Mouse (Mus musculus) forelimb bud, embryonic 11.5 days (tissue): Measurements from ENCODE around the gene Yars.

Experiments used
- DNase-seq: peaks from one replicate; pipeline ENCODE4 v3.0.0-alpha.2; 2012; ENCODE audit warnings: low read depth, low spot score

Gene Yars

DNA sequence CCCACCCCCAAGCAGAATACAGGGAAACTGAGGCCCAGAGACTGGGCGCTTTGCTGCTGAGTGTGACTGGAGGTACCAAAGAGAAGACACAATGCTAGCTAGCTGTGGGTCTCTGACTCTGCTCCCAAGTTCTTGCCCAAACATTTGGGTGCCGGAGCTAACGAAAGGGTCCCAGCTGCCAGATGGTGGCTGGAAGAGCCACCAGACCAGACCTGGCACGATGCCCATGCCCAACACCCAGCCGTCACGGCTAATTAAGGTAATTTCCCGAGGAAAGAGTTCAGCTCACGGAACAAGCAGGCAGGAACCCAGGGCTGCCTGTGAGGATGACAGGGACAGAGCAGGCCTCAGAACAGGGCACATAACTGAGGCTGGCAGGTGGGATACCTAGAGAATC lies 38.4 kb downstream of the Yars start:
- DNase-seq = no peak

DNA sequence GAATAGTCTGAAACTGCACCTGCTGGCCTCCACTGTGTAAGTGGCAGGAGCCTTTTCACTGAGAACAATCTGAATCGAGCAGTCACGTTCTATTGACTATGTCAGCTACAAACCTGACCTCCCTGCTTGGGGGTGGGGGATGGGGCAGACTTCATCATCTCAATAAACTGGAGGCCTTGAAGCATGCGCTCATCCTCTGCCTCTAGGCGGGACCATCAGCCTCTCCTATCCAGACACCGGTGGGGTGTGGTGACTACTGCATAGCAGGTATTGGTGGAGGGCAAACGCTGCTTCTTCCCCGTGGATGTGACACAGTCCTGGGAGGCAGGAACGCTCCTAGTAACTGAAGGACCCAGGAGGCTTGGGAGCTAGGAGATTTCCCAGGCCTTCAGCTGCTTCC lies 41.4 kb downstream of the Yars start:
- DNase-seq = no peak

DNA sequence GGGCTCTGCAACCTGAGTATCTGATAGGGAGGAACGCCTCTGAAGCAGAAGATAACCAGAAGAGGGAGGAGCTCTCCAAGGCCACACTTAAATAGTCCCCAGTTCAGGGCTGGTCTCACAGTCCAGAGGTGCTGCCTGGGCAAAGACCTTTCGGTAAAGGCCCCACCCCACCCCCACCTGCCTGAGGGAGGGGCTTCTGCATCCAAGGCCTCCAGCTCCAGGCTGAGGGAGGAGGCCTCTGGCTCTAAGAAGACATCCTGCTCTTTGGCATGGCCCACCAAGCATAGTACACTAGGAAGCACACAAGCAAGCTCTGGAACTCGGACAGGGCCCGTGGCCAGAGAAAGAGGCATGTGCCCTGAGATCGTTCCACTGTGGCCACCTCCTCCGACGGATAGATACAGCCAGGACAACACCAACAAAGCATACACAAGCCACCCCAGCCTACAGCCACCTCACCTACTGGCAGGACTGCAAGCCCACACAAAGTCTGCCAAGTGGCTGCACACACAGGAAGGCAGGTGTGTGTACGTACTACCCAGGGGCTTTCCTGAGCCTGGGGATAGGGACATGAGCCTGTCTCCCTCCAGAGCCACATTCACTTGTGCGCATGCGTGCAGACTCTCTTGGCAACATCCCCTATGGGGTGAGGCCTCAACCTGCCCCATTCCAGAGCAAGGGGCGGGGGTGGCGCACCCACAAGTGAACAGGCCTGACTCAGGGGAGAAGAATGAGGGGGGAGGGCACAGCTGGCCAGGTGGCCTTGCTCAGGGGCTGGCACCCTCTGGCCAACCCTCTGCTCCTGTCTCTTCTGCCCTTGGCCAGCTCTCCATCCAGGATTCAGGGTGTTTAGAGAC lies 42.3 kb downstream of the Yars start:
- DNase-seq = no peak

DNA sequence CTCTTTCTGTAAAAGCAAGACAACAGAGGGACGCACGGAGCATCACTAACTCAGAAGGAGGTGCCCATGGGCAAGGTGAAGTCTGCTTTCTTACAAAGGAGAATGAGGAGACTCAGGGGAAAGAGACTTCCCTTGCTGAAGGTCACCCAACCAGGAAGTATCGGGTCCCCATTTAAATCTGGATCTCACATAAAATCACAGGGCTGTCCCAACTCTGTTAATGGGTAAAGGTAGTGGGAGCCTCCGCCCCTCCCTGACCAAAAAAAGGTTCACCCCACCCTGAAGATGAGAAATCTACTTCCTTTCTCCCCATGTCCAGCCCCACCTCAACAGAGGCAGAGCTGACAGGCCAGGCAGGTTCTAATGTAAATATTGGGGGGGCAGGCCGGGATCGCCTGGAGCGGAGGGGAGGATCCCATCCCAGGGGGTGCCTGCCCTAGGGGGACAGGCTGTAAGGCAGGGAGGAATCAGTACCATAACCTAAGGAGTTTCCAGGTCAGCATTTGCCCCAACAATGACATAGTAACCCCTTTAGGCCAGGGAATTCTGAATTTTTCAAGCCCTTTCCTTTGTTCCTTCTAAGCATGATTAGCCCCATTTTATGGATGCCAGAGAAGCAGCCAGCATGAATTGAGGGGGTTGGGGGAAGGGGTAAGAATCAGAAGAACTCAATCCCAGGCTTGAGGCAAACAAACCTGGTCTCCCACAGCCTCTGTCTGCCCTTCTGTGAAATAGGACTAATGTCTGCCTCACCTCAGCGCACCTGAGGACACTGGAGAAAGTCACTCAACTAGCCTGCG lies 43.2 kb downstream of the Yars start:
- DNase-seq = no peak

DNA sequence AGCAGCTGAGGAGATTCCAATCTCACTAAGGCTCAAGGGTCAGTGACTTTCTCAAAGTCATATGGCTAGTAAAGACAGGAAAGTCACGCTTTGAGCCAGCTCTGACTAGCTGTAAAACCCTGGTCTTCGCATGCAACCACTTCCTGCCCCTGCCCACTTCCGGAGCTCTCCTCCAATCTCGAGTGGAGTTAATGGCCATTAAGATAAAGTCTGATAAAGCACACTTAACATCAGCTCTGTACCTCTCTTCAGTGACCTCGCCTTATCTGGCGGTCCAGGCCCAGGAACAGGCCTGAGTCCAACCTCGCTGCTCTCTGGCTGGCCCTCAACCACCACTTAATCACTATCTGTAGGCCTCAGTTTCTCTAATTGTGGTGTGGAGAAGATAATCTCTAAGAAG lies 44.9 kb downstream of the Yars start:
- DNase-seq = no peak

GRCm38 (mm10) chr4:129235147-129235546 lies 45.6 kb downstream of the Yars start:
- DNase-seq = no peak

DNA sequence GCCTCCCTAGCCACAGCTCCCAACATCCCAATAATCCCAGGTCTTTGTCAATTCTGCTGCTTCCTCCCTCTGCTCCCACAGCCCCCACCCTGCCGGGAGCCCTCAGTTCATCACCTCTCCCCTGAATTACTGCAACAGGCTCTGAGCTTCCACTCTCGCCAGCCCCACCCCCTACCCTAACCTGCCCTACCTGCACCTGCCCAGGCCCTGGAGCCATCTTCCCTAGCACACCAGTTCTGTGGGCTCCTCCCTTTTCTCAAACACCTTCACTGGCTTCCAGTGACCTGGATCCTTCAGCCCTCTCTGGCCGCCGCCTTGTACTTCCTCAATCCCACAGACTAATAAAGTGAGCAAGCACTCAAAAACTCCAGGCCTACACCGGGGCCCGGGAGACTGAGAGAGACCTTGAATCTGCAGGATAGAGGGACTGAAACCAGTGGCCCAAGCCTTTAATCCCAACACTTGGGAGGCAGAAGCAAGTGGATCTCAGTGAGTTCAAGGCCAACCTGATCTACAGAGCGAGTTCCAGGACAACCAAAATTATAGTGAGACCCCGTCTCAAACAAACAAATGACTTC lies 46.8 kb downstream of the Yars start:
- DNase-seq = no peak

DNA sequence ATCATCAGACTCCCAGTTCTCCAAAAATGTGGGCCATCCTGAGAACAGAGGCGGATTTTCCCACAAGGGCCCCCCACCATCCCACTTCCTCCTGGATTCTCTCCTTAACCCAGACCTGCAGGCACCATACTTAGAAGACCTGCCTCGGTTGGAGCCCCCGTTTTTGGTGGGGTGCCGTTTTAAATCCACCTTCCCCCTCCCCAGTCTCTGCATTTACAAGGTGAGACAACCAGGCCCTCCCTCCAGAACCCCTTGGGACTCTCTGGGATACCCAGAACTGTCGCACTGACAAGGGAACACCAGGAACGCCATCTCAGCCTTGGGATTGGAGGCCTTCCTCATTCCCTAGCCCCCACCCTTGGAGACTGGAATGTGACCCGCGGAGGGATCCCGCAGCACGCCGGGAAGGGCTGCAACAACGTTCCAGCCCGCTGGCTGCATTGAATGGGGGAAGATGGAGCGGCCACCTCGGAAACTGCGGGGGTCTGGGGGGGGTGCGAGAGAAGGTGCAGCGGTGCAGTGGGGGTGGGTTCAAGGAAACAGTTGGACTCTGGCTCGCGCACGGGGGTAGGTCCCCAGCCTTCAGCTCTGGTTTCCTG lies 48.4 kb downstream of the Yars start:
- DNase-seq = peak; percentile 52

GRCm38 (mm10) chr4:129238579-129239016 lies 49.0 kb downstream of the Yars start:
- DNase-seq = no peak

GRCm38 (mm10) chr4:129239075-129239474 lies 49.5 kb downstream of the Yars start:
- DNase-seq = peak; percentile 74

GRCm38 (mm10) chr4:129241898-129242297 lies 52.3 kb downstream of the Yars start:
- no peak for DNase-seq

DNA sequence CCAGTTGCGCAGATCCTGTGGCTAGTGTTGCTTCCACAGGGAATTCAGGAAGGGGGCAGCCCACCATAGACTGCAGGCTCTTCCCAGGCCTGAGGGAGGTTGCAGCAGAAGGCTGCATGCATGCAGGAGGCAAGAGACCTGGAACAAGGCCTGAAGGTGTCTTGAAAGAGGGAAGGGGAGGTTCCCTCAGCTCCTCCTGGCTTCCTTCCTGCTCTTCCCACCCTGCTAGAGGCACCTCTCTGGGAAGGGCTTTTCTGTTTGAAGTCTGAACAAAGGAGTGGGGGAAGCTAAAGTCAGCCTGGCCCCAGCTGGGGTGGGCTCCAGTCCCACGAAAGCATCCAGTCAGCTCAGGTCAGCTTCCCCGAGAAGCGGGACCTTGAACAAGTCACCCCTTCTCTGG lies 52.8 kb downstream of the Yars start:
- DNase-seq = no peak

DNA sequence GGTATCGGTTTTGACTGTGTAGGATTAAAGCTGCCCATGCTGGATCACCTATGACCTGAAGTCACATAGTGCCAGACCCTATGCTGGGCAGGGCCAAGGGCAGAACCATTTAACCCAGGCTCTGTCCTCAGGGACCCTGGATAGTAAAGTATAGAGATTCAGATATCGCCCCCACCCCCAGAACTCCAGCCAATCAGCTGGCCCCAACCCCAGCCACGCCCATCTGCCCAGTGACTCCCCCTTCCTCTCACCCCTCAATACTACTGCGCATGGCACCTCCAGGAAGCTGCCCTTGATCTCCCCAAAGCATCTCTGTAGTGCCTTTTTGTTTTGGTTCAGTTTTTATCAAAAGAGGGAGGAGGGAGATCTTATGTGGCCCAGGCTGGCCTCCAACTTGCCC lies 53.2 kb downstream of the Yars start:
- DNase-seq = no peak

DNA sequence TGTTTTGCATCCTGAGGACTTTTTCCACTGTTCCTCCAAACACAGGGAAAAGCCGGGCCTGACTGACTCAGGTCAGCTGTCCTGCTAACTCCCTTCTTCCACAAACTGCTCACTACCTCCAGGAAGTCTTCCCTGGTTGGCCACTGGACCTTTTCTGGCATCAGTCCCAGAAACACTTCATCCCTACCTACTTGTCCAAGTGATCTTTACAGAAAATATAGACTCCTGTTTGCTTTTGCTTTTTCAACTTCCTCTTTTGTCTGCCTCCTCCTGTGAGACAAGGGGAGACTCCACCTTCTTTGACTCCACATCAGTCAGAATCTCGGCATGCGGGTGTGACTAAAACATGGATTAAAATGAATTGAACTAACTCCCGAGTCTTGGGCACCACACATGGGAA lies 55.2 kb downstream of the Yars start:
- no peak for DNase-seq

DNA sequence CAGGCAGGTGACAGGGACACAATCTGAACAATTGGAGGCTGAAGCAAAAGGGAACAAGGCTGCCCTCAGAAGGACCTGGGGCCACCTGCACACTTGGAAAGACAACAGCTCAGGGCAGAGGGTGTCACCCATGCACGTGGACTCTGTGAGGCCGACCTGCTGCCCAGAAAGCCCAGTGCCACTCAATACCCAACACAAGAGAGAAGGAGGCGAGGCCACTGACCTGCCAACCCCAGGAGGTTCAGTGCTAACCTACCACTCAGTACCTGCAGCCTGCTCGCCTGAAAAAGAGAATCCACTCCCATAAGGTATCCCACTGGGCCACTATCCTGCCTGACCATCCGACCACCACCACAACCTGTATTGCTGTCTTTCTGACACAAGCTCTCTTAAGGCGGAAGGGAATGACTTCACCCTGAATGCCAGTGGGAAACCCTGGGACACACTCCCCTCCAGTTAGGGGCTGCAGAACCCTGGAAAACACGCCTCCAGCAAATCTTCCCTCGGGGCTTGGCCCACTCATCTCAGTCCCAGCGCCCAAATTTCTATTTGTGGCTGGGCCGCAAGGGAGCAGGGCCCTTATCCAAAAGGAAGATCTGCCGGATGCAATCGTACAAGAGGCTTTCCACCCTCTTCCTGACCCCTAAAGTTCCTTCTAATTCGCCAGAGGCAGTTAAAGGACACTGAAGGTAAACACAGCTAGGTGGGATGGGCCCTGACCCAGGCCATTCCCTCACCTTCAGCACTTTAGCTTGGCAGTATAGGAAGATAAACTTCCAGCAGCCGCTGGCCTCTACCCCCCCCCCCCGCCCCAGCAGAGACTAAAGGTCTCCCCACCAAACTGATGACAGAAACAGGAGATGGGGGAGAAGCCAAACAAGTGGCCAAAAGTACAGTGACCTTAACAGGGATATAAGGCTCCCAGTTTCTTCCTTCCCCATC lies 57.1 kb downstream of the Yars start:
- no peak for DNase-seq

DNA sequence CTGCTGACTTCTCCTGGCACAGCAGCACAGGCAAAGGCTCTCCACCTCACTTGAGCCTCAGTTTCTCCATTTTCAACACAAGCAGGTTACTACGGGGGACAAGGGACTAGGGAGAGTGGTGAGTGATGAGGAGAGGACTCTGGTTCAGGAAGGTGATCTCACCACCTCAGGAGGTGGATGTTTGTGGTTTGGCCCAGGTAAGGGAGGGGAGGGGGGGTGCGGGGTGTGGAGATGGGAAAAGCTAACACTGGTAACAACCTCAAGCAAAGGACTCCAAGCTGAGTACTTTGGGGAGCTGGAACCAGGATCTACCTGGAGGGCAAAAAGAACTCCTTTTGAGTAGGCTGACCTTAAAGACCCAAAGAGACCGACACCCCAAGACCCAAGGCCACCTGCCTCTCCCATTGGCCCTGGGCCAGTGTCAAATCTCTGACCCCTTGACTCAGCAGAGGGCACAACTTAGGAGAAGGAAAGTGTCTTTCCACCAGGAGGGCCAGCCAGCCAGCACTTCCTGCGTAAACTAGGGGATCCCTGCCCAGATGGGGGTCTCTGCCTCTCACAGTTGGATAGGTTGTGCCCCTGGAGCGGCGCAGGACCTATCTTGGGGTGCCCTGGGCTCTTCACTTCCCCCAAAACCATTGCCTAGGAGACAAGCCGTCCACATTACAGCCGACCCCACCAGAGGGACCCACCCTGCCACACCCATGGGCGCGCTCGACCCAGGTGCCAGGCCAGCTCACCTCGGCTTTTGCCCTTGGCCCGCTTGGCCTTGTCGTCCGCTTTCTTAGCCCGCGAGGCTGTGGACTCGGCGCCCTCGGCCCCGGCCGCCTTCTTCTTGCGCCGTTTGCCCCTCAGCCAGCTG lies 58.1 kb downstream of the Yars start:
- no peak for DNase-seq

DNA sequence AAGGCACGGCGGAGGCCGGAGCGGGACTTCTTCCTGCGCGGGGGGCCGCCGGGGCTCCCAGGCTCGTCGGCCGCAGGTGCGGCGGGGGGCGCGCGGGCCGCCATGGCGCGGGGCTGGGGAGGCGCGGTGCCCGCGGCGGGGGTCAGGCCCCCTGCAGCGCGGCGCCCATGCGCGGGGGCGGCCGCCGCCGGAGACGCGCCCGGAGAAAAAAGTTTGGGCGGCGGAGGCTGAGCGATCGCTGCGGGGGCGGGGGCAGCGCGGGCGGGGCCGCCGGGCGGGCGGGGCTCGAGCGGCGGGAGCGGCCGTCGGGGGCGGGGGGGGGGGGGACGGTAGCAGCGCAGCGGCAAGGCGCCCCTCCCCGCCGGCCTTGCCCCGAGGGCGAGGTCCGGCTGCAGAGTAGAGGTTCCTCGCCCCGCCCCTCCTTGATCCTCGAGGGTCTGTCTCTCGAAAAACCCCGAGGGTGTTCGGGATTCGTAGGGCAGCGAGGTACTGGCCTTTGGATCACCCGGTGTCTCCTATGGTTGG lies 58.7 kb downstream of the Yars start:
- DNase-seq = no peak

- DNase-seq = no peak
These were observed 59.7 kb downstream of the Yars start for GRCm38 (mm10) chr4:129249288-129249687.

DNA sequence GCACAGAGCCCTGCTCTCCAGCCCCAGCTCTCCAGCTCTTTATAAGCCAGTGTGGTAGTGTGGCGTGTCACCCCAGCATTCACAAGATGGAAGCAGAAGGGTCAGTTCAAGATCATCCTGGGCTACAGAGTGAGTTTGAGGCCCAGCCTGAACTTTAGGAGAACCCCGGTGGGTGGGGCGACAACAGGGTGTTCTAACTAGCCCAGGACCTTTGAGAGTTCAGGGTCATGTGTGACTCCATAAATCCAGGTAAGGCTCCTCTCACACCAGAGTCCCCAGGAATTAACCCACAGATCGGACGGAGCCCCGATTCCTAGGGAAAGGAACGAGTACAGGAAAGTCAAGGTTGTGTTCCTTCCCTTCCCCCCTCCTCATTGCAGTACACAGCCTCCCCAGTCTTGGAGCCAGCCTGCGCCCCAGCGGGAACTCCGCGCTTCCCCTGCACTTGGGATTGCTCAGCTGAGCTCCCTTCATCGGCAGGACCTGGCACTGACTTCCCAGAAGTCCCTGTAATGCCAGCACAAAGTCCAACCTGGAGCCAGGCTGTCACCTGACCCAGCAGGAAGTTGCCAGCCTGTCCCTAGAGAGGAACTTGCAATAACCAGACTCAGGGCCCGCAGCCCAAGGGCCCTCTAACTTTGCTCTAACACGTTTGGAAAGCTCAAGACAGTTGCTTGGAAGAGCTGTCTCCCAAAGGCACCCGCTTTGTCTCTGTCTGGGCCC lies 61.4 kb downstream of the Yars start:
- no peak for DNase-seq
